Mouse (Mus musculus): Measurements from ENCODE around the gene Gsdma2.

DNA sequence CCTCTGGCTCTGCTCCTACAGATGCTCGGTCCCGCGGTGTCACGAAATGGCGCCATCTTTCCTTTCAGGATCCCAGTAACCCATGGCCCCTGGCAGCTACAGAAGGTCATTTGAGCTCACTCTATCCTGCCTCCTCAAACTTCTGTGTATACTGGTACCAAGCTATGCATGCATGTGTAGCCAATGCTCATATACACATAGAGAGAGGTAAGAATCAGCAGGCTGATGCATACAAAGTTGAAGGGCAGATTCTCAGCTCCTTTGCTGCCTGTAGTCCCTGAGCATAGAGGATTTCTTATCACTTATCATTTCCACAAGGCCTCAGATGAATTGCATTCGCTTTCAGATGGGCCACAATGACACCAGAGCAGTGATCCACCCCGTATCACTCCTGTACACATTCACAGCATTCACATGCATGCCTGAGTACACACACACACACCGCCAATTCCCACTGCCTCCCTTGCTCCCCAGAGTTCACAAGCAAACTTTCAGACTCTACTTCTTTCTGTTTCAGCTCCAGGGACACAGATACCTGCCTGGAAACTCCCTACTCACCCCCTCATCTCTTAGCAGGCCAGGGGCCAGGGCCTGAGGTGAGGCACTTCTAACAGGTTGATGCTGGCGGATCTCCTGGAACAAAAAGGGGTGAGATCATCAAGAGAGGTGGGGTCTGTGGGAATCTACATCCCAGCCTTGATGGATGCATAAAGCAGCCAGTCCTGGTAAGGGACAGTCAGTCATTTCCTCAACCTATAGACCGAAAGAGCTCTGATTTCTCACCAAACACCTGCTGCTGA, 20.7 kb upstream of the Gsdma2 start, which contains the start of the genes Gm12355 and Gsdma3:
- TF ChIP-seq CTCF (IDR thresholded peaks at IDR 0.05; ENCODE audit: control insufficient read depth, insufficient read depth, low read length) (no peak), POLR2A (IDR thresholded peaks at IDR 0.05; ENCODE audit: borderline replicate concordance, control insufficient read depth, low read depth, low read length) (no peak)

All from bone marrow, adult 2 months (tissue).